Mouse (Mus musculus) stomach, postnatal 0 days (tissue): ENCODE measurements at regions not wholly inside any gene's neighbourhood (a gene's known extent, or its start where the extent isn't known, plus 50 kb on each side); places are given as distances from the start of the nearest gene placed in this dataset.

Experiments used
- ATAC-seq: fragments of 200-750 bp; cut with Nextera tagmentation; 2 replicates; pipeline ENCODE4 v1.8.0; 2017; ENCODE audit not compliant: low FRiP score, low TSS enrichment
- DNase-seq: peaks from one replicate; pipeline ENCODE4 v3.0.0-alpha.2; 2016; ENCODE audit warnings: low spot score
- H3K27ac ChIP-seq: fragments of 300-500 bp; sonication (generic); replicated peaks from 2 replicates; pipeline ENCODE4 v1.5.1; 2014; ENCODE audit warnings: mild to moderate bottlenecking, control low read depth
- H3K27me3 ChIP-seq: fragments of 300-500 bp; sonication (generic); 2 replicates; pipeline ENCODE4 v1.6.1; 2014; ENCODE audit warnings: low read length; ENCODE audit not compliant: control insufficient read depth, insufficient read depth
- H3K36me3 ChIP-seq: fragments of 300-500 bp; sonication (generic); 2 replicates; pipeline ENCODE4 v1.6.1; 2014; ENCODE audit warnings: low read length, mixed read lengths; ENCODE audit not compliant: control insufficient read depth, insufficient read depth
- H3K4me1 ChIP-seq: fragments of 300-500 bp; sonication (generic); replicated peaks from 2 replicates; pipeline ENCODE4 v1.6.1; 2014; ENCODE audit warnings: antibody characterized with exemption; ENCODE audit not compliant: control insufficient read depth, insufficient read depth
- H3K4me2 ChIP-seq: fragments of 300-500 bp; sonication (generic); replicated peaks from 2 replicates; pipeline ENCODE4 v1.6.1; 2014; ENCODE audit warnings: low read depth, mild to moderate bottlenecking, control low read depth, moderate library complexity
- H3K4me3 ChIP-seq: fragments of 300-500 bp; sonication (generic); 2 replicates; pipeline ENCODE4 v1.5.1; 2014; ENCODE audit warnings: low read depth, low read length, control low read depth
- H3K9ac ChIP-seq: fragments of 300-500 bp; sonication (generic); 2 replicates; pipeline ENCODE4 v1.6.1; 2014; ENCODE audit warnings: mild to moderate bottlenecking, low read length, control low read depth, mixed read lengths
- H3K9me3 ChIP-seq: fragments of 300-500 bp; sonication (generic); 2 replicates; pipeline ENCODE4 v1.6.1; 2016; ENCODE audit warnings: low read length; ENCODE audit not compliant: control insufficient read depth
- CTCF ChIP-seq: IDR thresholded peaks from 2 replicates; pipeline ENCODE4 v1.5.1; 2016; ENCODE audit warnings: antibody characterized with exemption, low read depth, mild to moderate bottlenecking, moderate library complexity
- EP300 ChIP-seq: optimal IDR thresholded peaks from 2 replicates; pipeline ENCODE3; 2016; ENCODE audit warnings: antibody characterized with exemption
- WGBS: fragments of 180-500 bp; shearing (Covaris S2); extraction: QIAGEN DNeasy Blood & Tissue Kit; methylation state at CpG from one replicate; pipeline ENCODE4 v1.1.7; 2014; 5-methylcytosine and 5-hydroxymethylcytosine counted together

GRCm38 (mm10) chr15:49555793-49556192, 4328.9 kb upstream of the Gm7489 start:
- H3K4me2 ChIP-seq, result no peak overlapping the region
- no peak overlapping the region for H3K4me3 ChIP-seq
- ATAC-seq (no peak), DNase-seq (no peak)
- H3K27me3 ChIP-seq, result no peaks in the 10 kb centered on the region
- TF ChIP-seq EP300 (no peak), CTCF (peak; percentile 60)
- H3K36me3 ChIP-seq, result no peaks in the 10 kb centered on the region
- no peaks in the 10 kb centered on the region for H3K9me3 ChIP-seq
- H3K4me1 ChIP-seq, result no peaks in the 10 kb centered on the region
- no peak overlapping the region for H3K9ac ChIP-seq
- H3K27ac ChIP-seq, result no peak overlapping the region
- 31% methylated on average over 2 of the region's 2 CpGs for WGBS

- ATAC-seq (no peak), DNase-seq (no peak)
- Histone ChIP-seq H3K4me3 (no peak overlapping the region), H3K4me2 (no peak overlapping the region), H3K36me3 (no peaks in the 10 kb centered on the region), H3K9ac (no peak overlapping the region), H3K27ac (no peak overlapping the region), H3K27me3 (no peaks in the 10 kb centered on the region), H3K9me3 (no peaks in the 10 kb centered on the region), H3K4me1 (no peaks in the 10 kb centered on the region)
- TF ChIP-seq CTCF, result no peak
- TF ChIP-seq EP300, result no peak
- 23% methylated on average over 1 of the region's 1 CpGs for WGBS
Observed at GRCm38 (mm10) chr15:49560401-49560800, 4324.3 kb upstream of the Gm7489 start.

GRCm38 (mm10) chr15:49588851-49589250, 4295.9 kb upstream of the Gm7489 start:
- H3K9me3 ChIP-seq, result no peaks in the 10 kb centered on the region
- TF ChIP-seq EP300 (no peak), CTCF (no peak)
- H3K27me3 ChIP-seq, result no peaks in the 10 kb centered on the region
- H3K9ac ChIP-seq, result no peak overlapping the region
- no peaks in the 10 kb centered on the region for H3K36me3 ChIP-seq
- no peak for DNase-seq
- no peaks in the 10 kb centered on the region for H3K4me1 ChIP-seq
- H3K27ac ChIP-seq, result no peak overlapping the region
- H3K4me3 ChIP-seq, result no peak overlapping the region
- no peak overlapping the region for H3K4me2 ChIP-seq
- no peak for ATAC-seq

- no peaks in the 10 kb centered on the region for H3K4me1 ChIP-seq
- WGBS, result 35% methylated on average over 4 of the region's 4 CpGs
- no peaks in the 10 kb centered on the region for H3K36me3 ChIP-seq
- no peak overlapping the region for H3K4me3 ChIP-seq
- TF ChIP-seq CTCF, result no peak
- TF ChIP-seq EP300, result no peak
- H3K27me3 ChIP-seq, result no peaks in the 10 kb centered on the region
- no peak overlapping the region for H3K9ac ChIP-seq
- H3K27ac ChIP-seq, result no peak overlapping the region
- DNase-seq, result no peak
- no peaks in the 10 kb centered on the region for H3K9me3 ChIP-seq
- no peak for ATAC-seq
- H3K4me2 ChIP-seq, result no peak overlapping the region
Observed at GRCm38 (mm10) chr15:49613865-49614264, 4270.8 kb upstream of the Gm7489 start.

GRCm38 (mm10) chr15:49647361-49647760, 4237.3 kb upstream of the Gm7489 start:
- Histone ChIP-seq H3K27me3 (no peaks in the 10 kb centered on the region), H3K4me2 (no peak overlapping the region), H3K9me3 (no peaks in the 10 kb centered on the region), H3K36me3 (no peaks in the 10 kb centered on the region), H3K4me3 (no peak overlapping the region), H3K27ac (no peak overlapping the region), H3K9ac (no peak overlapping the region), H3K4me1 (no peaks in the 10 kb centered on the region)
- DNase-seq, result no peak
- no peak for ATAC-seq
- no peak for TF ChIP-seq CTCF

- Histone ChIP-seq H3K36me3 (no peaks in the 10 kb centered on the region), H3K9ac (no peak overlapping the region), H3K27ac (no peak overlapping the region), H3K4me2 (no peak overlapping the region), H3K27me3 (no peaks in the 10 kb centered on the region), H3K4me3 (no peak overlapping the region), H3K9me3 (no peaks in the 10 kb centered on the region), H3K4me1 (no peaks in the 10 kb centered on the region)
- TF ChIP-seq EP300, result no peak
- TF ChIP-seq CTCF, result no peak
- ATAC-seq (no peak), DNase-seq (no peak)
- 60% methylated on average over 2 of the region's 2 CpGs for WGBS
Observed at GRCm38 (mm10) chr15:49650549-49651180, 4234.0 kb upstream of the Gm7489 start.
